Mouse (Mus musculus) granulocyte monocyte progenitor cell, adult 5-6 weeks (primary cell): ENCODE results near the gene Mex3a. TPM values are rescaled to one million over a fixed set of nuclear protein-coding genes. Genes with fewer than 3 reads are reported as not detected.
A peak's percentile ranks its signal among the peaks of the same experiment; 100 is the strongest.
"Not testable (repeated sequence)": the region's sequence is repeated elsewhere in the genome, so short reads cannot be mapped to it uniquely, and the experiment has no call there.

Experiments used
- ATAC-seq: replicated peaks from 2 replicates; pipeline ENCODE4 v1.8.0; 2016; ENCODE audit warnings: mild to moderate bottlenecking, moderate TSS enrichment, inconsistent platforms; ENCODE audit not compliant: poor library complexity, severe bottlenecking
- total RNA-seq, 2 experiments: library from RNA; stranded (forward) in 1 of 2; stranded (reverse) in 1 of 2; fragments of 200-712, 200-1000 nt in 1 of 2; fragments of >200 nt in 1 of 2; fragmentation: Nextera tagmentation in 1 of 2; gene quantifications; 2 replicates each; pipeline ENCODE4 v1.2.3; 2014 to 2017

The Mex3a gene
- total RNA-seq, 2 experiments from 2014 or later: 1.7 to 3.8 TPM

DNA sequence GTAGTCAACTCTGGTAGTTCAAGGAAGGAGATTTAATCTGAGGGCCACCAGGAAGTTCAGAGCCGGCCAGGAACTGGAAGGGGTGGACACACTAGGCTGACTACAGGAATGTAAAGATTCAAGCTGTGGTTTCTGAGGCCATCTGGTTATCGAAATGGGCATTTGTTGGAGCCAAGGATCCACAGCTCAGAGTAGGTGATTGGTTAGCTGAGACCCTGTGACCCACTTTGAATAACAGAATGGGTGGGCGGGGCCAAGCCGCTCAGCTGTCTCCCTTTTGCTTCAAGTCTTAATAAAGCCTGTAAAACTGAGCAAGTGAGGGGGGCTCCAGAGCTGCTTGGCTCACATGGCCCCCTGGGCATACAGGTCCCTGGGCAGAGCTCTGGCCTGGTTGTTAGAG is 29.8 kb downstream of the Mex3a start:
- ATAC-seq: no peak

DNA sequence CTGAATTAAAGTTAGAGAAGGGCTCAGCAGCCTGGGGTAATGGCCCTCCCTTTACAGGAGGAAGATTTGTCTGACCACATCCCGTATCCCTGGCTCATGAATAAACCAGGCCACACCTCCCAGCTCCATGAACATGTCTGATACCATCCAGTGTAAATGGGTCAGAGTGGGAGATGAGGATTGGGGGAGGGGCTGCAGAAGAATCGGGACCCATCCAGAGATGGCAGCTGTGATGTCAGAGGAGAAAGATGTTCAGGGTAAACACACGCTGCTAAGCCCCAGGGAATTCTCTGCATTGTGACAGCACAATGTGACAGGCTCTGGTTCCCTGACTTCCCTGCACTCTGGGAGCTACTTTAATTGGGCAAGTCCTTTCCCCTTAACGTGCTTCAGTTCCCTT is 31.2 kb downstream of the Mex3a start:
- ATAC-seq: no peak

DNA sequence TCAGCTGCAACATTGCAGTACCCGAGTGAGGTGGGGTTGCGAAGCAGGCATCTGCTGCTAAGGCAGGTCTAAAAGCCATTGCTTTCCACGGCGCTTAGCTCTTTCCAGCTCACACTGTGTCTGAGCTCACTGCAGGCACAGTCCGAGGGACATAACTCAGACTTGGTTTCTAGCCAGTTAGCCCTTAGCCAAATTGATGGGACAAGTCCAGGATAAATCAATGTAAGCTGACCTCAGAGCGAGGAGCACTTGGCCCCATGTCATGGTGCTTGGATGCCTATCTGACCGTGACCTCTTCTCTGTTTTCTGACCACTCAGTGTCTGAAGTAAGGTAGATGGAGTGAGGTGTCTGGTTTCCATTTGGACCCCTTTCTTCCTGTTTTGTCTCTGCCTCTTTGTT is 31.8 kb downstream of the Mex3a start:
- no peak for ATAC-seq

- ATAC-seq: no peak
Observed at GRCm38 (mm10) chr3:88566116-88566515, 33.9 kb downstream of the Mex3a start.

DNA sequence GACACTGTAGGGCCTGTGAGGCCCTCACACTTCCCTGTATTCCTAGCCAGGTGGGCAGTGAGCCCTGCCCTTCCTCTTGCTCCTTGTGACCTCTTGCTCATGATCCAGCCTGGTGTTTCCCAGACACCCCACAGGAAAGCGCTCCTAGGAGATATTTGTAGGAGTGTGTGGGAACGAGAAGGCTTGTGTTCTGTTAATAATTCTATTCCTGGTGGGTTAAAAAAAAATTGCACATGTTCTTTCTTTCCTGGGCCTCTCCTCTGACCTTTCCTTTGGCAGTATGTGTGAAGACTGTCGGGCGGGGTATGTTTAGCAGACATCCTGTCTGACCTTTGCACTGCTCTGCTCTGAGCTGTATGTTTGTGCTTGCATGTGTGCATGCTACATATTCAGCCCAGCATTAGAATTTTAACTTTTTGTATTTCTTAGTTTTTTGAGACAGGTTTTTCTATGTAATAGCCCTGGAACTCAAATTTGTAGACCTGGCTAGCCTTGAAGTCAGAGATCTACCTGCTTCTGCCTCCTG is 34.4 kb downstream of the Mex3a start:
- no peak for ATAC-seq

GRCm38 (mm10) chr3:88567892-88568291 is 35.7 kb downstream of the Mex3a start:
- ATAC-seq: no peak

DNA sequence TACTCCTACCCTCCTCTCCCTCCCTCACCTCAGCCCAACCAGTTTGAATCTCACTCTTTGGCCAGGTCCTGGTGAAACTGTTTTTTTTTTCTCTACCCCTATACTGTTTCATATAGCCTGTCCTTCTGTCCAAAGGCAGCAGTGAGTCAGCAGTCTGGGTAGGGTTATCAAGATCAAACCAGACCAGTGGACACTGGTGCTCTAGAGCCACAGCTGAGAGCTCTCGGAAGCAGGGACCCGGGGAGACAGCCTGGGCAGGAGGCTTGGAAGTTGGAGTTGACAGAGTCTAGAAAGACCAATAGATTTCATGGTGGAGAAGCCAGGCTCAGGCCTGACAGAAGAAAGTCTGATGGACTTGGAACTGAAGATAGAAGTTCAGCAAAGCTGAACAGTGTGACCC is 36.4 kb downstream of the Mex3a start:
- no peak for ATAC-seq

DNA sequence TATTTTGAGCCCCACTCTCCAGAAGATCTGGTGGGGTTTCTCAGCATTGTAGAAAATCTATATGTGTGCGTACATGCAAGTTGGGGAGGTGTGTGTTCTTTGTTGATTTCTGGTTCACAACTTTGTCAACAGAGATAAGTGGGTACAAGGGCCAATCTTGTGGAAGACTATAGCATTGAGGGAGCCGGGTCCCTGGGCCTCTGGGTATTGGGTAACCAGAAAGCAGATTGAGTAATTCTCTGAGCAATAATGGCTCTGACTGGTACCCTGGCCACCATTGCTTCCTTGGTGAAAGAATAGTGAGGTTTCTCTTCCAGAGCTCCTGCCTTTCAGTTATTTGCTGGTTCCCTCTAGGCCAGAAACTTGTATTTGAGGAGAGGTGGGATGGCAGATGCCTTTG is 36.9 kb downstream of the Mex3a start:
- ATAC-seq: peak; percentile 73

DNA sequence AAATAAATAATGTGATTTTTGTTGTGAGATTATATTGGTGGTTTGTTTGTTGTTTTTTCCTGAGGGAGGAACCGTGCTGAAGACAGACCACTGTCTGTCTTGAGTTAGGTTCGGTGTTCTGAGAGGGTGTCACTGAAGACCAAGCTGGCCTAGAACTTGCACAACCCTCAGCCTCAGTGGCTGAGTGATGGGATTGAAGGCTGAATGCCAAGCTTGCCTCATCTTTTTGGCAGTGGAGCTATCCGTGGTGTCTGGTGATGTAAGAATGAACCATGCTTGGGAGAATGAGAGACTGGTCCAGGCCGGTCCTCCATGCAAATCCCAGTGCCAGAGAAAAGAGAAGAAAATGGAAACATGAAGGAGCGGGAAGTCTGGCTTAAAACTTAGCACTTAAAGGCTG is 37.5 kb downstream of the Mex3a start:
- ATAC-seq: 0 out of 2 replicates have a peak, but pooled peaks have one; percentile 20

DNA sequence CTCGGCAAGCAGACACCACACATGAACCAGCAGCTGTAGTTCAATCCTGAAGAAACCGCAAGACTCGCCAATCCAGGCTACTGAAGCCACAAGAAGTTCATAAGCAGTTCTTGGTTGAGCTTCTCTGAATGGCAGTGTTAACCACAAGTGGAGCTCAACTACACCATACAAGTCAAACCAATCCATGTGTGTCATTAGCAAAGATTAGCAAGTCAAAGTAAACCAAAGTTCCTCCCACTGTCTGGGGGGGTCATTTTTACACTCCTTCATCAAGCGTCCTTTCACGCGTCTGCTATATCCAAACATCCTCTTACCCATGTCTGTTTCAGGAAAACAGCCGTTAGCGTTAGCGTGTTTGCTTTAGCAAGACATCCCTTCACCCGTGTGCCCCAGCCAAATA is 38.1 kb downstream of the Mex3a start:
- ATAC-seq: no peak

- no peak for ATAC-seq
Observed at GRCm38 (mm10) chr3:88571856-88572255, 39.7 kb downstream of the Mex3a start.

DNA sequence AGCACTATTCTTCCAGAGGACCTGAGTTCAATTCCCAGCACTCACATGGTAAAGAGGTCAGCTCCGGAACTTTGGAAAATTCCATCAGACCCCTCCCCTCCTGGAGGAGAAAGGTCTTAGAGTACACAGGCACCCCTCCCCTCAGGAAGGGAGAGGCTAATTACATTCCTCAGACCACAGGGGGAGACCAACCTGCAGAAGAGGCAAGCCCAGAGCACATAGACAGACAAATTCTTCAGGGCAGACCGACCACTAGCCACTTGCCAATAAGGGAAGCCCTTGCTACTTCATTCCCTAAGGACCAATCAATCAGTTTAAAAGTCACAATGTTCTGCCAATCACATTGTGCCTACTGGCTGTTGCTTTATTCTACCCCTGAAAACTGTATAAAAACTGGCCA is 40.6 kb downstream of the Mex3a start:
- ATAC-seq: no peak

DNA sequence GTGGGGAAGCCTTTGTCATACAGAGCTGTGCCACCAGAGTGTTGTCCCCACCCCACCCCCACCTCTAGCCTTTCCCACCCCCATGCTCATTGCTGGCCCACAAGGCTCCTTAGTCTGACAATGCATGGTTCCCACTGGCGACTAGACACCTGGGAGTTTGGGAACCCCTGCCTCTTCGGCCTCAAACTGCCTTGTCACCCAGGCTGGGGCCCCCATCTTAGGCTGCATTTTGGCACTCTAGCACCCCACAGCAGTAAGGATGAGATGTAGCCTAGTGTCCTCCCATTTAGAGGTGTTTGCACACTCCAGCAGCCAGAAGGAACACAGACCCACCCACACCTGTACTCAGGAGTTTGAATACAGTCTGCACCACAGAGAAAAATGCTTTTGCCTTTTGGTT is 41.6 kb downstream of the Mex3a start:
- ATAC-seq: no peak

GRCm38 (mm10) chr3:88575540-88575939 is 43.3 kb downstream of the Mex3a start, which contains the start of gene Ssr2:
TSS of gene Ssr2 (plus strand) at chr3:88575876.
- no peak for ATAC-seq

GRCm38 (mm10) chr3:88577846-88578245 is 45.7 kb downstream of the Mex3a start:
- not testable (repeated sequence) for ATAC-seq

DNA sequence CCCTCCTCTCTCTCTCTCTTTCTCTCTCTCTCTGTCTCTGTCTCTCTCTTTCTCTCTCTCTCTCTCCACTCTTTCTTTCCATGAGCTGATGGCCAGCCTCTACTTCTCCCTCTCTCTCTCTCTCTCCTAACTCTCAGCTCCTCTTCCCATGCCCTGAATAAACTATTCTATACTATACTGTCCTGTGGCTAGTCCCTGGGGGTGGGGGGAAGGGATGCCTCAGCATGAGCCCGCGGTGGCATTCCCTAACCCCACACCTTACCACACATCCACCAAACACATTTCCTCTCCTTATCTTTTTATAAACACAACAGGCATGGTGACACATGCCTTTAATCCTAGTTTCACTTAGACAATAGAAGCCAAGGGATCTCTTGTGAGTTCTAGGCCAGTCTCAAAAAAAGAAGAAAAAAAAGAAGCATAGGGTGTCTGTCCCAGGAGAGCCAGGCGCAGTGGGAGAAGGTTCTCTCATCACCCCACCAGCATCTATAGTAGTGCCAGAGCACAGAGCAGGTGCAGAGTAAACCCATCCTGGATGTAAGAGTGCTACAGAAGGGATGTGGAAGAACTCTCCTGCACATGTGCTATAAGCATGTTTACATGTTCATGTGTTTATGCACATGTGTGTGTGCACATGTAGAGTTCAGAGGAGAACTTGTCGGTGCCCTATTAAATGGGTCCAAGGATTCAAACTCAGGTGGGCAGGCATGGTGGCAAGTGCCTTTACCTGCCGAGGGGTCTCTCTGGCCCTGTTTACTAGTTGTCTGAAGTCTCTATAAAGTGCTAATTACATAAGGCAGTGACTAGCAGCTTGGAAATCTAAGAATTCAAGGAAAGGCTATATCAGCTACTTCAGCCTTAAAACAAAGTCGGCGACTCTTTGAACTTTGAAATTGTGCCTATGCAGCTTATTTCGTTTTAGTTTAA is 46.6 kb downstream of the Mex3a start:
- ATAC-seq: no peak

DNA sequence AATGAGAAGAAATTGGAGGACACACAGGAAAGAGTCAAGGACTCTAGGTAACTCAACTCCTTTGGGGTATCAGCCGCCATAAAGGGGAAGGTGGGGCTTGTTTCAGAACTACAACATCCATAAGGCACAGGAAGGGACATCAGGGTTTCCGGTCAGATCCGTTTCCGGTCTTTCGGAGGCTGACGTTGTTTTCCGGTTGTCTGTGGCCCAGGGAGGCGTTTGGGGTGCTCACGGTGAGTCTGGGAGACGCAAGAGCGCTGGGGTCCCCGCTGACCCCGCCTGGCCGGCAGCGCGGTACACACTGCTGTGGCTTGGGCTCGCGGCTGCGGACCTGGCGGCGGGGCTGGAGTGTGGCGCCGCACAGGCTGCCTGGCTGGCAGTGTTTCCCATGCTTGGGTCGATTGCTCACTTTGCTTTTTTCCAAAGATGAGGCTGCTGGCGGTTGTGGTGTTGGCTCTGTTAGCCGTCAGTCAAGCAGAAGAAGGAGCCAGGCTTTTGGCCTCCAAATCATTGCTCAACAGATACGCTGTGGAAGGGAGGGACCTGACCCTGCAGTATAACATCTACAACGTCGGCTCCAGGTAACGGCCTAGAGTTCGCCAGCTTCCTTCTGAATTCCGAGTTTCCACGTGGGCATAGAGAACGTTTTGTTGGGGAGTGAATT is 47.4 kb downstream of the Mex3a start:
- peak; percentile 98 for ATAC-seq

GRCm38 (mm10) chr3:88585769-88586168 is 53.6 kb downstream of the Mex3a start:
- ATAC-seq: no peak

GRCm38 (mm10) chr3:88586640-88587039 is 54.4 kb downstream of the Mex3a start:
- no peak for ATAC-seq

DNA sequence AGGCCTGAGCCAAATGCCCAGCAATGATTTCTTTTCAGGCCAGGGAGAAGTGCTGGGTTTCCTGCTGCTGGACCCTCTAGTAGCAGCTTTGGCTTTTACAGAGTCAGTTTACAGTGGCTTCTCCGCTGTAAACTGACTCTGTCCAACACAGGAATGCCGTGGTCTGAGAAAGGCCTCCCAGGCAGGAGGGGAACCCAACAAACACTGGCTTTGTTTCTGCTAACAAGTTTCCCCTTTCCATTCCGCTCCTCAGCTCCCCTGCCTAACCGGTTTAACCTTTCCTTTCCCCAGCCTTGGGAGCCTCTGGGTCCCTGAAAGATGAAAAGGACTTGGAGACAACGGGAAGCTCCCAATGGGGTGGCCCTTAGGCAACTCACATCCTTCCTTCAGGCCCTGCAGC is 58.1 kb downstream of the Mex3a start:
- ATAC-seq: no peak
